Mouse (Mus musculus) adipocyte (in vitro differentiated cells): Measurements from ENCODE around the gene Gm17334.

Source experiments
- DNase-seq: peaks from one replicate; pipeline ENCODE4 v3.0.0-alpha.2; 2016; ENCODE audit warnings: low spot score

Gene Gm17334

DNA sequence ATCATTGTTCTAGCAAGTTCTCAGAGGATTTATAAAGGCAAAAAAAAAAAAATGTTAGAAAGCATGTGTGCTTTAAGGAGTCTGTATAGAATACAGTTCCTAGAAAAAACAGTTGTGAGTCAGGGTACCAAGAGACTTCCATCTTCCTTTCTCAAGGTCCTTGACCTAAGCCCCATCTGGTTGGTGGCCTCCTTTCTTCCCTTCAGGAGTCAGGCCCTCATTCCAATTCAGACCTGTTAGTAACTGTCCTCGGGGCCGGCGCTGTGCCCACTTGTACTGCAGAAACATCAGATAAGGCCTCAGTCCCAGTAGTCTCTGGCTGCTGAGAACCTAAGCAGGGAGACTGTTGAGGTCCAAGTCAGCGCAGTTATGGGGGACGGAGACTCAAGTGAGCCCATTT, at the start of gene Gm17334:
Gm17334 (minus strand) TSS at position 101 of the 400 bp plus-strand sequence.
- no peak for DNase-seq

DNA sequence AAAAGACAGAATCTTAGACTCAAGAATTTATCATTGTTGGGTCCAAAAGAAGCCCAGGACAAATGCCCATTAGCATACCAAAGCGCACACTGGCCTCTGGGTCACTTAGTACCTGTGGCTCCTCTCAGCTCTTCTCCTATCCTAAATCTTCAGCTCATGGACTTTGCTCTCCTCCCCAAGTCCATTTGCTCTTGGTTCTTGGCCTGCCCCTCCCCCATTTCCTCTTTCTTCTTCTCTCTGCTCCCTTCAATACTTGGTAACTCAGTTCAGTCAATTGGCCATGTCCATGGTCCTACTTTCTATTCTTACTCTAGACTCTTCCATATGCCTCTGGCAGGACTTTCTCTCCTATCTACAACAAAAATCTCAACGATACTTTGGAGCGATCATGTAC, 49.0 kb upstream of the Gm17334 start:
- DNase-seq = no peak

DNA sequence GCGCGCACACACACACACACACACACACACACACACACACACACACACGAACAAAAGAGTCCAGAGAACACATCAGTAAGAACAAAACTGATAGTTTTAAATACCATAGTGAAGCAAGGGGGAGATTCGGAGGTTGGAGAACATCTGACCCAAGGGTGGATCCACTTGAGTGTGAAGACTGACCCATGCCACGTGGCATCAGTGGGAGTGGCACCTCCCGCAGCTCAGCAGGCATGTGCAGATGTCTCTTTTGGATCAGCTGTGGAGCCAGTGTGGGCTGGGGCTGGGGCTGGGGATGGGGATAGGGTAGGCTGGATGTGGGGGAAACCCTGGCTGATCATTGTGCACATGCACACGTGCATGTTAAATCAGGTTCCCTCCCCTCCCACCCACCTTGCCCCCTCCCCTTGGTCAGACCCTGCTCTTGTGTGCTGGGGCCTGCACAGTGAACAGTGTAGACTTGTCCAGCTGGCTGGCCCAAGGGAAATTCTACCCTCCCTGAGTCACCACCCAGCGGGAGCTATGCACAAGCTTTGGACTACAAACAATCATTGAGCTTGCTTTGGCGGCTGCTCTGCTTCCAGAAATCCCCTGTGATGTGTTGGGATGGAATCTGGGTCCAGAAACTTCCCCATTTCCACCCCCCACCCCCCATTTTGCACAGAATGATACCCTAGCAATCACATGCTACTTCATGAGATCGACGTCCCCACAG, 48.4 kb upstream of the Gm17334 start:
- DNase-seq = no peak

DNA sequence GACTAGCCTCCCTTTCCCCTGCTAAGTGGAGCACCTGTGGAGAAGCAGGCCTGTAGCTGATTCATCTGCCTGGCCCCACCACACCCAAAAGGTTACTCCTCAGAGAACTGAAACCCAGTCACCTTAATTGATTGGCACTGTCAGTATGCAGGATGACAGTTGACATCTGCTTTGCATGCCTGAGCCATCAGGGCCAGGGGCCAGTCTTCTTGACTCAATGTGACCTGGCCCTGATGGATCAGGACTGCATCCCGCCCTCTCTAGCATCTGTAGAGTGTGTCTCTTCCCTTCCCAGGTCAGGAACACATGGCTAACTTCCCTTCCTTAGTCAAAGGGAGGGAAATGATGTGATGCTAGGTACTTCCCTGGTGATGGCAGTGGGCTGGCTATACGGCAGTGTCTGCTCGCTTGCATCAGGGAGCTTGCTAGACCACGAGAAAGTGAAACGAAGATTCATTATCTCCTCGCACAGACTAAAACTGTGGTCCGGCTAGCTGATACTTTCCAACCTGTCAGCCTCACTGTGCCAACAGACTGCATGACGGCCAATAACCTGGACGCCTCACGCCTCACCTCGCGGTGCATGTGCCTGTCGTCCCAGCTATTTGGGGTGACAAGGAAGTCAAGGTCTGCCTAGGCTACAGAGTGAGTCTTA, 47.7 kb upstream of the Gm17334 start:
- DNase-seq = no peak

DNA sequence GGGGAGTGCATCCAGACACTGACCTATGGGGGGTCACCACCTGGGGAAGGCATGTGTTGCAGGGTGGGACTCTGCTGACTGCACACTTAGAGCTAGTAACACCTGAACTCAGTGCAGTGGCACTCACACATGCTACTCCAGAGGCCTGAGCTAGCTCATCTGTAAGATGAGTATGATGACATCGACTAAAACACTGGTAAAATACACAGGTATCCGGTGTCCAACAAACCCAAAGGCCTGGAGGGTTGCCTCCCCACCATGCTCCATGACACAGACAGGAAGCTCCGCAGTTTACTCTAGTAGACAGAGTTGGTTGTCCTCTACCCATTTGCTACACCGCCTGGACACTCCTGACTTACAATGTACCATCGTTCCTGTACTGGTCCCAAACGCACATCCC, 46.5 kb upstream of the Gm17334 start:
- DNase-seq = no peak

DNA sequence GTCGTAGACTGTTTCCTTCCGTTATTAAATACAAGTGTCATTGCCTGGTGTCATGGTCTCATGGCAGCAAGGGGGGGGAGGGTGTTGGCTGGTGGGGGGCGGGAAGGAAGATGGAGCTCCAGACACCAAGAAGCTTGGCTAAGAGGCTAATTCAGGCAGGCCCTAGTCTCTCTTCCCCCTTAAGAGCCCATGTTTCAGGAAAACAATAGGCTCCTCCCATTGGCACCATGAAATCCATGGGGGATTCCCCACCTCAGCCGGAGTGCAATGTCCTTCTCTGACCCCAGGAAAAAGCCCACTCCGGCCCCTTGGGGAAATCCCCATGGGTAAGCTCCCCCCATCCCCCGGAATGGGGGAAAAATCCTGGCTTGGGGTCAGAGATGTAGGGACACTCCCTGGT, 45.8 kb upstream of the Gm17334 start:
- no peak for DNase-seq

DNA sequence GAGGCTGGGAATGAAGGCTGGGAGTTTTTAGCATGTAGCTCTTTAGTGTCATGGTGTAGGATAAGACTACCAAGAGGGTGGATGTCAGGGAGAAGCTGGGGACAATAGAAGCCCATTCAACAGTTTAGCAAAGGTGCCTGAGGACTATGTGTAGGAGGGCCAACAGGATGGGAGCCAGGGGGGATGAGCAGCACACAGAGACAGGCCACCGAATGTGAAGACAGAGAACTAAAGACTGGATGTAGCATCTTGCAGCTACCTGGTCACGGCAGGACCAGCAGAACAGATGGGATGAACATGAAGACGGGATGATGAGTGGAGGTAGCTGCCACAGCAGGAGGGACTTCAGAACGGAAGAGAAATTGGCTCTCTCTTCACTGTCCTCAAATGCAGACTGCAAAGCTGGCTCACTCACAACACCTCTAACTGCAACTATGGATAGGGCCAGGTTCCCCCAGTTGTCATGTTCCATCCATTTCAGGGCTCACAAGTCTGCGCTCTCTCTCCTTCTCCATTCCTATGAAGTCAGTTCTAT, 43.9 kb upstream of the Gm17334 start:
- DNase-seq = no peak

DNA sequence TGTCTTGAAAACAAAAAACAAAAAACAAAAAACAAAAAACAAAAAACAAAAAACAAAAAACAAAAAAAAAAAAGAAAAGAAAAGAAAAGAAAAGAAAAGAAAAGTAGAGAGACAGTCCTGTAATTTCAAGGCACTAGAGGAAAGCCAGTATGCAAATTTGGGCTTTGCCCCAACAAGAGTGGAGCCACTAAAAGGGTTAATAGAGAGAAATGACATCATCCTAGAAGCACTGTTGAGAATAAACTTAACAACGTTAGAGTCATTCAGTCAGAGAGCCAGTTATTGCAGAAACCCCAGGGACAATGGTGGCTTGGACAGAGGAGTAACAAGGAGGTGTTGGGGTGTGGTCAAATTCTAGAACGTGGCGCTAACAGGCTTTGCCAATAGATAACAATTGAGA, 41.8 kb upstream of the Gm17334 start:
- peak; percentile 63 for DNase-seq

DNA sequence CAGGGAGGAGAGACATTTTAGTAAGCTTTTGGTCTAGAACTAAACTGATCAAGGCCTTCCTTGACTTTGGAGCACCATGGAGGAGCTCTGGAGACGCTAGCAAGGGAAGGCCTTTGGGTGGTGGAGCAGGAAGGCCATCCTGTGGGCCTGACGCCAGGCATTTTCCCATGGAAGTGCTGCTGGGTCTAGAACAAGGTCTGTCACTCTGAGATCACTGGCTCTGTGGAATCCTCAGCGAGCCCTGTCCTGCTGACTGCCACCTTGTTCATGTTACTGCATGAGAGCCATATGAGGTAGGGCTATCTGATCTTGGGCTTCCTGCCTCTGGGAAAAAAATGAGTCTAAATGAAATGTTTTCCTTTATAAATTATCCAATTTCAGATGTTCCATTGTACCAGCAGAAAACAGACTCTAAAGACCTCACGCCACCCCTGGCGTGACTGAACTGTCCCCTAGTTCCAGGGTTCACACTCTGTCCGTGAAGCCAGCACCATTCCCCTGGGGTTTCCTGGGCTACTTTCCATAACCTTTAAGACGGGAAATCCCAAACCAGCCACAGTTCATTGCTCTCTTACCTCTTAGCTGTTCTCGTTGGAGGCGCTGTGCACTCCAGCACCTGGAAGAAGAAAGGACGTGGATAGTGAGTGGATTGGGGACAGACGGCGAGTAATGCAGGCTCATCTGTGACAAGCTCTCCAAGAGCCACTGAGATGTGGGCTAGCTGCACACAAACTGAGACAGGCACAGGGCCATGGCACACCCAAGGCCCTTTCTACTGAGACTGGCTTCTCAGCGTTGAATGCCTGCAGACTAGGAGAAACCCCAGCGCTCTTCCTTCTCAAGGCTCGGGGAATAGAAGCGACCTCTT, 40.2 kb upstream of the Gm17334 start:
- DNase-seq = peak; percentile 99

DNA sequence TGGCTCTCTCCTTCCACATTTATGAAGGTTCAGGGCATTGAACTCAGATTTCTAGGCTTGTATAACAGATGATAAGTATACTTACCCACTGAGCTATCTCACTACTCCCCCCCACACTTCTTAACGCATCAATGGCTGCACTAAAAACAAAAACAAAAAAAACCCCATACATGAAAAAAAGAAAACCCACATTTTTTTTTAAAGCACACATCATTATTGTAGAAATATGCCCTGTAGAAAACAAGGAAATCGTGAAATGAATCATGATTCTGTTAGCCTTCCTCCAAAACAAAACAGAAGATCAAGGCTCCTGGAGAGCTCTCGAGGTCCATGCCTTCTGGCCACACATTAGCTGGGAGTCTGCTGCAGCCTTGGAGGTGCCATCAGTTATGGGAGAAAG, 38.3 kb upstream of the Gm17334 start:
- DNase-seq = peak; percentile 38

DNA sequence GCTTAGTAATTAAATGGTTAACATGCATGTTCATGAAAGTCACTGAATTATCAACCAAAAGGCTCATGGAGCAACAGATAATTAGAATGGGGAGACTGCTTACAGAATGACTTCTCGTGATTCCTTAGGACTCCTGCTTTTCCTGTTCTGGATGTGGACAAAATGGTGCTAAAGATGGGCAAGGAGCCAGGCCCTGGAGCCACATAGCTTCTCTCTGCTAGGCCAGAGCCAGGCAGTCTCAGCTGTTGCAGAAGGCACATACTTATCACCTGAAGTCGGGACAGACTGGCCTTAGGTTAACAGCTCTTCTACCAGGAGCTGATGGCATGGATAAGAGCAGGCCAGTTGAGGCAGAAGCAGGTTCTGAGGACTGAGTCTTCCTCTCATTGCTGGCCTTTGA, 37.8 kb upstream of the Gm17334 start:
- peak; percentile 56 for DNase-seq

DNA sequence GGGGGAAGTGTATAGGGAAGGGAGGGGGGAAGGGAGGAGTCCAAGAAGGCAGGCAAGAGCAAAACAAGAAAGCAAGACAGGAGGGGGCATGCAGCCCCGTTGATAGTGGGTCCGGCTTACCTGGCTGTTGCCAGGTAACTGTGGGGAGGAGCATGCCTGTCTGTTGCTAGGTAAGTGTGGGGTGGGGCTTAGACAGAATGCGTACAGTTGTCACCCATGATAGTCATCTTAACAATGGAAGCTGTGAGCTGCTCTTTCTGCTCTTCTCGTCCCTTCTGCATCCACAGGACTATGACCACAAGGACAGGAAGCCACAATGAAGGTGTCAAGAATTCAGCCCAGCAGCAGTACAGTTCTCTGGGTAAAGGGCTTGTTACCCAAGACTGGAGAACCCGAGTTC, 37.2 kb upstream of the Gm17334 start:
- no peak for DNase-seq

DNA sequence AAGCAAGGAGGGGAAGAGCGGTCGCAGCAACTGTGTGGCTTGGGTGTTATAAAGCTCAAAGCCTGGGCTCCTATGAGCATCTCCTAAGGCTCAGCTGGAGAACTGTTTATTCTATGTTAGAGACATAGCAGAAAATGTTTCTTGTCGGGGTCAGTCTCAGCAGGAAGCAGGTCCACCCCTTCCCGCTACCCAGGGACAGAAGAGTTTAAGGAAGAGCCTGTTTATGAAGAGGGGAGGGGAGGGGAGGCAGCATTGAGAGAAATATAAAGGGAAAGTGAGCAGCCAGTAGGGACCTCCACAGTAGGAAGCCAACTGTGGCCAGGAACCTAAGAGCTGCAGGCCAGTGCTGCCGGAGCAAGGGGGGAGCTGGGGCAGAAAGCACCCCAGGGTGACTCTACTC, 36.4 kb upstream of the Gm17334 start:
- no peak for DNase-seq

DNA sequence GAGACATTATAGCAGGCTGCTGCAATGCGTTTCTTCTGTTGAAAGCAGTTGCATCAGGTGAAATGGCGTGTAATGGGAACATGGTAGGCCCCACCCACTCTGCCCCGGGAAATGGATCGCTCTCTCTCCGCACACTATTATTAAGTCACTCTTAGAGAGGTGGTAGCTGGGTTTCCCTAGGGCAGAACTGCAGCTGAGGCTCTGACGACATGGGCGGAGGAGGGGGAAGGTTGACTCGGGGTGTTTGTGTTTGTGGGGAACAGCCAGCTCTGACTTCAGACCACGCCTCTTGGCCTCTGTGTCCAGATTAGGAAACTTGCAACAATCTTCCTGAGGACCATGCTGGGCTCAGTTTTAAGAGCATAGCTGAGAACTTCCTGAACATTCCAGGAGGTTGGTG, 32.8 kb upstream of the Gm17334 start:
- DNase-seq = peak; percentile 95

DNA sequence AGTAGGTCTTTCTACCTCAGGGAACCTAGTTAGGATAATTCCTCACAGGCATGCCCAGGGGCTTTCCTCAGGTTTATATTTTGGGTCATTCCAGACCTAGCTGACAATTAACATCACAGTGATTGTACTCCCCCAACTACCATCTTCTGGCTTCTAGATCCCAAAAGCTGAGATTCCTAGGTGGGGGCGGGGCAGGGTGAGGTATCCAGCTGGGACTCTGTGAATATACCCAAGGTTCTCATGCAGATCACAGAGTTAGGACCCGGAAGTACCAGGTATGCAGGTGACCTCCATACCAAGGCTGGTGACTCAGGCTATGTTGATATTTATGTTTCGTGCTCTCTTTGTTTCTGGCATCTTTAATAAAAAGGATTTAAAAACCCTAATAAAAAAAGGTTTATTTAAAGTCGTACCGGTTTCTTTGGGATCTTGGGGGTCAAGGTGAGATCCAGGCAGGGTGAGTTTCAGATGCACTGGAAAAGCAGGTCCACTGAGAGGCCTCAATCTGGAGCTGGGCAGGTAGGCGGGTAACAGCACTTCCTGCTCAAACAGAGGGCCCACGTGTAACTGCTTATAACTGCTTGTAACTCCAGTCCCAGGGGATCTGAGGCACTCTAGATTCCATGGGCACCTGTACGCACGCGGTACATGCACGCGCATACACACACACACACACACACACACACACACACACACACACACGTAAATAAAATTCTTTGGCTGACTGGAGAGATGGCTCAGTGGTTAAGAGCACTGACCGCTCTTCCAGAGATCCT, 31.8 kb upstream of the Gm17334 start:
- no peak for DNase-seq

DNA sequence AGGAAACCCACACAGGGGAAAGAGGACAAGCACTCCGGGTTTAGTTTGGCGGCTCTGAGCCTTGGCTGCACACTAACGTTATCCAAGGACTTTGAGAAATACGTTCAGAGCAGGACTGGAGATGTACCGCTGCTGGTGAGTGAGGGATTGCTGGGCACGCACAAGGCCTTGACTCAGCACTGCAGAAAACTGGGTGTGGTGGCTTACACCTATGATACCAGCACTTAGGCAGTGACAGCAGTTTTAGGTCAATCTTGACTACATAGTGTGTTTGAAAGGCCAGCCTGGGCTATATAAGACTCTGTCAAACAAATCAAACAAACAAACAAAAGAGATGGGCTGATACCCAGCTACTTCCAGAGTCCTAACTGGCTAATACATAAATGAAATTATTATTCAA, 30.5 kb upstream of the Gm17334 start:
- no peak for DNase-seq

DNA sequence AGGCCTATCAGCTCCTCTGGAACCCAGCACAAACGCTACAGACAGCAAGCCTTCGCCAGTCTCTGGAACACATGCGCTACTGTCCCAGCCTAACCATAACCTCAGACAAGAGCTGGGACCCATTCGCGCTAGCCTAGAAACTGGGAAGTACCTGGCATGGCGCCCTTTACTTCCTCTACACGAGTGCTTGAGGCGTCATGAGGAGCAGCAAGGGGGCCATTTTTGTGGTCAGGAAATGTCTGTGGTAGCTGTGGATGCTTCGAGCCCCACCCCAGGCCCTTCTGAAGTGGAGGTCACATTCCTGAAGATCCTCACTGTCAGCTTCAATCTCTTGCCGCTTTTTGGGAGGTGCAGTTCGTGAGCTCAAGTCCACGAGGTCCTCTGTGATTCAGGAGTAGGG, 30.1 kb upstream of the Gm17334 start:
- DNase-seq = no peak

DNA sequence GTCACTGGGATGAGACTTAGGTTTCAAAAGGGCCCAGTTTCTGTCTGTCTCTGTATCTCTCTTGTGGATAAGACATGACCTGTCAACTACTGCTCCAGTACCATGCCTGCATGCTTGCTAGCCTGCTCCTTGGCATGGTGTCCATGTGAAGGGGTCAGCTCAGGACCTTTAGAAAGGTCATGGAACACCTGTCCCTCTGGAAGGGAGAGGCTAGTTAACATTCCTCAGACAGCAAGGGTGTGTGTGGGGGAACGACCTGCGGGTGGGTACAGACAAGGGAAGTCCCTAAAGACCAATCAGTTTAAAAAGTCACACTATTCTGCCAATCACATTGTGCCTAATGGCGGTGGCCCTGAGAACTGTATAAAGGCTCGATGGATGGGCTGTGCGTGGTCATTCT, 28.0 kb upstream of the Gm17334 start:
- DNase-seq = no peak

DNA sequence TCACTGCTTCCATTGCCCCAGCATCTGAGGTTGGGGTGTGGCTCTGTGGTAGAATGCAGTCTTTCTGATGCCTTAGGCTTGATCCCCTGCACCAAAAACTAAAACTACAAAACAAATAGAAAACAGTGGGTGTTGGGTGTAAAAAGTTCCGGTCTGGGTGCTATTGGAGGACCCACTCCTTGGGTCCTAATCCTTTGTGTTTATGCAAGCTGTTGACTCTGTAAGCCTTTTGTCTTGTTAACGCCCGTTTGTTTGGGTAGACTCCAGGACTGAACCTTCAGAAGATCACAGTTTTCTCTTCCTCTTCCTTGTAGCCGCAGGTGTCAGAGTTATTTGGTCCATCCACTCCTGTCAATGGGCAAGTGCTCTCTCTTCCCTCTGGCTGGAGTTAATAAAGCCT, 27.0 kb upstream of the Gm17334 start:
- DNase-seq = no peak

DNA sequence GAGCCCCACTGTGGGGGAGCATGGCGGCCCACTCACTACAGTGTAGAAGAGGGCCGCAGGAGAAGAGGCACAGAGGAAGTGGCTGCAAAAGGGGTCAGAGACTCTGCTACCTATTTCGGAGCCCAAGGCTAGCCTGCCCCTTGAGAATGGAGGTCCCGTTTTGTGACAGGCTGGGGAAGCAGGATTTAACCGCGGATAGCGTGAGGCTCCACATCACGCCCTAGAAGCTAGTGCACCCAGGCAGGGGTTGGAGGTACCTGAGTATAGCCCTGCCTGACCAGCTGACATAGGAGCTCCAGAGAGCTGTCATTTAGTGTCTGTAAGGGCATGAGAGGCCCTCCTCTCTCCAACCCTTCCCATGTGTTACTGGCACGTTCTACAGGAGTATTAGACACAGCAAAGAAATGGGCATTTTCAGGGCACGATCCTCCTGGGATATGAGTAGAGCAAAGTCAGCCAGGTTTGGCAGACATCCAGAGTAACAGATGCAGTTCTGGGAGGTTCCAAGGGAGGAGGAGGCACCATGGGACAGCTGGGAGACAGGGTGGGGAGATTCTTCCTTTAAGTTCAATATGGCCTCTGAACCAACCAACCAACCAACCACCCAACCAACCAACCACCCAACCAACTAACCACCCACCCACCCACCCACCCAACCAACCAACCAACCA, 25.2 kb upstream of the Gm17334 start:
- peak; percentile 62 for DNase-seq

DNA sequence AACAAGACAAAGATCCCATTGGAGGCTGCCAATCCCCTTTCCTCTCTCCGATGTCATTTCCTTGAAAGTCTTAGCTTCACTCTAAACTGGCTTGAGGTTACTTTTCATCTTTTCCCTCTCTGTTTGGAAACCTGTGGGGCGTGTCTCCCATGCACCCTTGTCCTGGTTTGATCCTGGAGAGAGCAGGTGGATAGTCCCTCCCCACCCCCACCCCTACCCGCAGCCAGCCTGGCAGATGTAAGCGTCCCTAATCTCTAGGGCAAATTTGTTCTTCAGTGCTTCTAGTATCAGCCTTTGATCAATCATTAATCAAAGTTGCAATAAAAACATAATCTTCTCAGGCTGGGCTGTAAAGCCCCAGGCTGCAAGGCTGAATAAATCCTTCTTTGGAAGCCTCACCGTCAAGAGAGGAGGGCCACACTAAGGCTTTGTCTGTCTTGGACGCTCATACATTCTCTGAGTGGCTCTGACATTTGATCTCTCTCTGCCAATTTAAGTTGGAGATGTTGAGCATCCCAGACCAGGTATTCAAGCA, 24.5 kb upstream of the Gm17334 start:
- no peak for DNase-seq
